Mouse (Mus musculus): ENCODE measurements at regions not wholly inside any gene's neighbourhood (a gene's known extent, or its start where the extent isn't known, plus 50 kb on each side); places are given as distances from the start of the nearest gene placed in this dataset.

GRCm38 (mm10) chr16:87248501-87249030 is 105.4 kb upstream of the N6amt1 start:
- TF ChIP-seq FLI1 (IDR thresholded peaks at IDR 0.05; ENCODE audit: low read length): no peak
- no peak for TF ChIP-seq GATA1 (IDR thresholded peaks at IDR 0.05; ENCODE audit: borderline replicate concordance, low read length)
